Mouse (Mus musculus) stomach, embryonic 16.5 days (tissue): Measurements from ENCODE around the gene Dnah17. TPM values are rescaled to one million over a fixed set of nuclear protein-coding genes. Genes with fewer than 3 reads are reported as not detected.
A peak's percentile ranks its signal among the peaks of the same experiment; 100 is the strongest.

Experiments
- ATAC-seq: fragments of 200-750 bp; cut with Nextera tagmentation; 2 replicates; pipeline ENCODE4 v1.8.0; 2017; ENCODE audit warnings: moderate number of reproducible peaks, moderate TSS enrichment; ENCODE audit not compliant: insufficient read depth, low FRiP score
- H3K27ac ChIP-seq: fragments of 300-500 bp; sonication (generic); 2 replicates; pipeline ENCODE4 v1.5.1; 2014; ENCODE audit warnings: low read length
- H3K27me3 ChIP-seq: fragments of 300-500 bp; sonication (generic); 2 replicates; pipeline ENCODE4 v1.6.1; 2014; ENCODE audit warnings: low read length, control low read depth, mixed read lengths; ENCODE audit not compliant: control insufficient read depth, insufficient read depth
- H3K36me3 ChIP-seq: fragments of 300-500 bp; sonication (generic); 2 replicates; pipeline ENCODE4 v1.6.1; 2014; ENCODE audit warnings: low read length; ENCODE audit not compliant: control insufficient read depth, insufficient read depth
- H3K4me1 ChIP-seq: fragments of 300-500 bp; sonication (generic); 2 replicates; pipeline ENCODE4 v1.6.1; 2014; ENCODE audit warnings: low read length, control low read depth, mixed read lengths; ENCODE audit not compliant: control insufficient read depth, insufficient read depth
- H3K4me2 ChIP-seq: fragments of 300-500 bp; sonication (generic); 2 replicates; pipeline ENCODE4 v1.6.1; 2014; ENCODE audit warnings: low read depth, low read length, mixed read lengths
- H3K4me3 ChIP-seq: fragments of 300-500 bp; sonication (generic); replicated peaks from 2 replicates; pipeline ENCODE4 v1.5.1; 2014; ENCODE audit warnings: mild to moderate bottlenecking, low read length
- H3K9ac ChIP-seq: fragments of 300-500 bp; sonication (generic); 2 replicates; pipeline ENCODE4 v1.6.1; 2014; ENCODE audit warnings: low read length
- H3K9me3 ChIP-seq: fragments of 300-500 bp; sonication (generic); replicated peaks from 2 replicates; pipeline ENCODE4 v1.6.1; 2016; ENCODE audit warnings: low read length, control low read depth; ENCODE audit not compliant: control insufficient read depth
- WGBS: fragments of 180-500 bp; shearing (Covaris S2); extraction: QIAGEN DNeasy Blood & Tissue Kit; methylation state at CpG from one replicate; pipeline ENCODE4 v1.1.7; 2014; 5-methylcytosine and 5-hydroxymethylcytosine counted together
- polyA plus RNA-seq: library from polyadenylated mRNA; unstranded; fragments of >200 nt; fragmentation: Nextera tagmentation; extraction: Ambion mirVana; gene quantifications from 2 replicates; pipeline ENCODE4 v1.2.1, GENCODE M21; 2015

Dnah17 gene
- polyA plus RNA-seq, 1 experiment from 2014 or later, result 0.13 TPM

- WGBS, result 61% methylated on average over 14 of the region's 14 CpGs
- no peaks in the 10 kb centered on the region for H3K36me3 ChIP-seq
Observed at GRCm38 (mm10) chr11:118113516-118114205, 16.8 kb downstream of the Dnah17 start.

GRCm38 (mm10) chr11:118104001-118104400 lies 26.4 kb downstream of the Dnah17 start:
- no peak overlapping the region for H3K27ac ChIP-seq
- H3K36me3 ChIP-seq, result no peaks in the 10 kb centered on the region
- peak; percentile 65; the same call in 1 of the 2 replicates for ATAC-seq
- no peak overlapping the region for H3K4me3 ChIP-seq
- no peaks in the 10 kb centered on the region for H3K4me1 ChIP-seq
- H3K4me2 ChIP-seq, result no peak overlapping the region
- no peaks in the 10 kb centered on the region for H3K9me3 ChIP-seq
- no peaks in the 10 kb centered on the region for H3K27me3 ChIP-seq
- 9% methylated on average over 5 of the region's 5 CpGs for WGBS
- no peak overlapping the region for H3K9ac ChIP-seq

More at GRCm38 (mm10) chr11:118113516-118114205, 16.8 kb downstream of the Dnah17 start:
- no peak for ATAC-seq
- H3K9me3 ChIP-seq, result no peaks in the 10 kb centered on the region
- no peaks in the 10 kb centered on the region for H3K27me3 ChIP-seq
- no peak overlapping the region for H3K4me3 ChIP-seq
- no peak overlapping the region for H3K4me2 ChIP-seq
- no peak overlapping the region for H3K9ac ChIP-seq
- H3K27ac ChIP-seq, result no peak overlapping the region
- no peaks in the 10 kb centered on the region for H3K4me1 ChIP-seq

GRCm38 (mm10) chr11:118103383-118103782 lies 27.1 kb downstream of the Dnah17 start:
- Histone ChIP-seq H3K9ac (no peak overlapping the region), H3K9me3 (no peaks in the 10 kb centered on the region), H3K27ac (no peak overlapping the region), H3K36me3 (no peaks in the 10 kb centered on the region), H3K4me1 (no peaks in the 10 kb centered on the region), H3K4me3 (no peak overlapping the region), H3K4me2 (no peak overlapping the region), H3K27me3 (no peaks in the 10 kb centered on the region)
- 86% methylated on average over 5 of the region's 5 CpGs for WGBS
- ATAC-seq, result no peak

- Histone ChIP-seq H3K4me1 (no peaks in the 10 kb centered on the region), H3K36me3 (no peaks in the 10 kb centered on the region), H3K9ac (no peak overlapping the region), H3K27ac (no peak overlapping the region), H3K4me2 (no peak overlapping the region), H3K9me3 (no peaks in the 10 kb centered on the region), H3K27me3 (no peaks in the 10 kb centered on the region), H3K4me3 (no peak overlapping the region)
- ATAC-seq, result no peak
- 51% methylated on average over 3 of the region's 3 CpGs for WGBS
Observed at GRCm38 (mm10) chr11:118102838-118103237, 27.6 kb downstream of the Dnah17 start.

GRCm38 (mm10) chr11:118101133-118101532 lies 29.3 kb downstream of the Dnah17 start:
- WGBS, result 52% methylated on average over 9 of the region's 9 CpGs
- no peak overlapping the region for H3K9ac ChIP-seq
- no peaks in the 10 kb centered on the region for H3K27me3 ChIP-seq
- H3K4me1 ChIP-seq, result no peaks in the 10 kb centered on the region
- no peak overlapping the region for H3K27ac ChIP-seq
- ATAC-seq, result no peak
- no peak overlapping the region for H3K4me3 ChIP-seq
- H3K4me2 ChIP-seq, result no peak overlapping the region
- no peaks in the 10 kb centered on the region for H3K9me3 ChIP-seq
- no peaks in the 10 kb centered on the region for H3K36me3 ChIP-seq

- Histone ChIP-seq H3K4me3 (no peak overlapping the region), H3K4me1 (no peaks in the 10 kb centered on the region), H3K9me3 (no peaks in the 10 kb centered on the region), H3K27me3 (no peaks in the 10 kb centered on the region), H3K4me2 (no peak overlapping the region), H3K27ac (no peak overlapping the region), H3K36me3 (no peaks in the 10 kb centered on the region), H3K9ac (no peak overlapping the region)
- ATAC-seq, result no peak
- WGBS, result 35% methylated on average over 2 of the region's 2 CpGs
Observed at GRCm38 (mm10) chr11:118096736-118097135, 33.7 kb downstream of the Dnah17 start.

- H3K4me1 ChIP-seq, result no peaks in the 10 kb centered on the region
- H3K4me3 ChIP-seq, result no peak overlapping the region
- H3K9ac ChIP-seq, result no peak overlapping the region
- no peaks in the 10 kb centered on the region for H3K27me3 ChIP-seq
- H3K27ac ChIP-seq, result no peak overlapping the region
- no peak overlapping the region for H3K4me2 ChIP-seq
- 83% methylated on average over 9 of the region's 9 CpGs for WGBS
- ATAC-seq, result no peak
- H3K9me3 ChIP-seq, result peaks cover 9% of the 10 kb centered on the region; the same call in 1 of the 2 replicates
- no peaks in the 10 kb centered on the region for H3K36me3 ChIP-seq
Observed at GRCm38 (mm10) chr11:118095004-118095403, 35.4 kb downstream of the Dnah17 start.

GRCm38 (mm10) chr11:118091002-118091670 lies 39.3 kb downstream of the Dnah17 start:
- ATAC-seq, result no peak
- H3K27me3 ChIP-seq, result no peaks in the 10 kb centered on the region
- 89% methylated on average over 23 of the region's 23 CpGs for WGBS
- H3K9ac ChIP-seq, result no peak overlapping the region
- H3K4me3 ChIP-seq, result no peak overlapping the region
- H3K9me3 ChIP-seq, result peaks cover 10% of the 10 kb centered on the region; the same call in 1 of the 2 replicates
- no peaks in the 10 kb centered on the region for H3K4me1 ChIP-seq
- H3K4me2 ChIP-seq, result no peak overlapping the region
- H3K36me3 ChIP-seq, result no peaks in the 10 kb centered on the region
- no peak overlapping the region for H3K27ac ChIP-seq

GRCm38 (mm10) chr11:118088896-118089295 lies 41.5 kb downstream of the Dnah17 start:
- Histone ChIP-seq H3K27me3 (no peaks in the 10 kb centered on the region), H3K4me3 (no peak overlapping the region), H3K36me3 (no peaks in the 10 kb centered on the region), H3K9me3 (peaks cover 10% of the 10 kb centered on the region; the same call in 1 of the 2 replicates), H3K4me1 (peaks cover 8% of the 10 kb centered on the region; the same call in 1 of the 2 replicates), H3K4me2 (no peak overlapping the region), H3K9ac (no peak overlapping the region), H3K27ac (no peak overlapping the region)
- ATAC-seq, result no peak
- 76% methylated on average over 19 of the region's 19 CpGs for WGBS
